Mouse (Mus musculus): Measurements from ENCODE around the gene Ift172. TPM values are rescaled to one million over a fixed set of nuclear protein-coding genes. Genes with fewer than 3 reads are reported as not detected.
A peak's percentile ranks its signal among the peaks of the same experiment; 100 is the strongest.

The Ift172 gene
- total RNA-seq (2015) (7.3 and 11.1 TPM in 2 replicates), total RNA-seq (2017) (20.8 and 33.0 TPM in 2 replicates)

DNA sequence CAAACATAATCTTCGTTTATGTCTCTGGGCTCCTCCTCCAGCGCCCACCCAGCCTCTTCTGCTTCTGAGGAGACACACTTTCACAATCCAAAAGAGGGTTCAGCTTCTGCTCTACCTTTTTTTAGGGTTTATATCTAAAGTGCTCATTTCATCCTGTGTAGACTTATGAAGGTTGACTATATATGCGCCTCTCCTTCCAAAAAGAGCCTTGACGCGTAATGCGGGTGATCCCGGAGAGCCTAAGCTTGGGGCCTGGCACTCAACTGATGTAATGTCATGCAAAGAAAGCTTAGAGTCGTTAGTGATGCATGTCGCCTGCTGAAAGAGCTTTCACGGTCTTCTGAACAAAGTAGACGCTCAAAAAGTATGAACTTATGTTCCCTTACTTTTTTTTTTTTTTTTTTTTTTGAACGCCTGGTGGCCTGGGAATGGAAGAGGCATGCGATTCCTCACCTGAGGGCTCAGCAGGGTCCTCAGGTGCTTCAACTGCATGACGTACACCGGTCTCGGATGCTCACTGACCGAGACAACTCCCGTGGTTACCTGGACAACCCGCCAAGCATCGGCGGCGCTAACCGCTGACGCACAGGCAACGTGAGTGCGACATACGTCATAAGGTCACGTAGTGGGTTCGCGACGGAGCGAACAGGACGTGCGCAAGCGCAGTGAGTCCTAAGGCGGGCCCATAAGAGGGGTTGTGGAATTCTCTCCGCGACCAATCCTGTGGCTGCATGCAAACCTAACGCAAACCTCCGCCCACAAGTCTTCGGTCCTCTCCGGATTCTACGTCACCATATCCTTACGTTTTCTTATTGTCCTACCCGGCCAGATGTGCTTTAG lies at the start of gene Ift172:
Gene Ift172, minus strand, starts transcription at position 596 of the 840 bp plus-strand sequence.
- ATAC-seq (replicated peaks; ENCODE audit: poor library complexity) = peak; percentile 95

DNA sequence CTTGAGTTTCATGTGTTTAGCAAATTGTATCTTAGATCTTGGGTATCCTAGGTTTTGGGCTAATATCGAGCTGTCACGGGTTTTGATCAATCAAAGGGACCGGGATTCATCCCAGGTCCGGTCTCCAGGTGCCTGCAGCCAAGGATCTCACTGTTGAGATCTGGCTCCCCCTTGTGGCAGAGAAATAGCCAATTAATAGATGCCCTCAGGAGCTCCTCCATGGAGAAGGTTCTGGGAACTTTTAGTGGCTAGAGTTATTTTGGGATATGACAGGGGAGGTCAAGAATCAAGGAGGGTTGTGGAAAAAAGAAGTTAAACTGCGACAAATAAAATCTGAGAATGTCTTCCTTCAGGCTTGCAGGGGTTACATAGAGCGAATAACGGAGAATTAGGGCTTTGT lies 37.3 kb upstream of the Ift172 start:
- ATAC-seq (replicated peaks; ENCODE audit: poor library complexity) = no peak

DNA sequence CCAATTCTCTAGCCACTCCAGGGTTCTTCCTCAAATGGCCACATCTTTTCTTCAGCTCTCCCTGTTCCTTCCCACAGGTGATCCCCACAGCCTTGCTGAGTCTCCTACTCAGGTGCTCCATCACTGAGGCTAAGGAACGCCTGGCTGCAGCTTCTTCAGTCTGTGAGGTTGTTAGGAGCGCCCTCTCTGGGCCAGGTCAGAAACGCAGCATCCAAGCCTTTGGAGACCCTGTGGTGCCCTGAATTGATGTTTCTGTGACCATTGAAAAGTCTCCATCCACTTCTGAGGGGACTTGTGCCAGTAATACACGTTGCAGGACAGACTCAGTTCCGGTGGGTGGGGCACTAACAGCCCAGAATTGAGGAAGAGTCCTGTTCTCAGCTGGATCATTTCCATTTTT lies 35.9 kb upstream of the Ift172 start:
- ATAC-seq (replicated peaks; ENCODE audit: poor library complexity) = 0 out of 2 replicates have a peak, but pooled peaks have one; percentile 29

DNA sequence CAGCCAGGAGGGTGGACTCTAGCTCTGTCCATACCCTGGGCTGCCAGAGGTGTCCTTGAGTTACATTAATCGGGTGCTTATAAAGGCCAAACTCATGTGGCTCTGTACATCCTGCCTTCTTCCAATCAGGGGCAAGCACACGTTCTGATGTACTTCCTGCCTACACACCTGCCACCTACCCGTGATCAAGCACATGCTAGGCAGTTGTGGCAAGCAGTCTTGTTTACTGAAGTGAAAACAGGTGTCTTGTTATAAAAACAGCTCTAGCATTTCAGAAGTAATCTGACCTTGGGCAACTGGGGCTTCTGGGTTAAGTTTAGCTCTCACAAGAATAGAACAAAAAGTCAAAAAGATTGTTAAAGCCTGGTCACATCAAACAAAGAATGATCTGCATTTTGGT lies 33.2 kb upstream of the Ift172 start:
- no peak for ATAC-seq (replicated peaks; ENCODE audit: poor library complexity)

DNA sequence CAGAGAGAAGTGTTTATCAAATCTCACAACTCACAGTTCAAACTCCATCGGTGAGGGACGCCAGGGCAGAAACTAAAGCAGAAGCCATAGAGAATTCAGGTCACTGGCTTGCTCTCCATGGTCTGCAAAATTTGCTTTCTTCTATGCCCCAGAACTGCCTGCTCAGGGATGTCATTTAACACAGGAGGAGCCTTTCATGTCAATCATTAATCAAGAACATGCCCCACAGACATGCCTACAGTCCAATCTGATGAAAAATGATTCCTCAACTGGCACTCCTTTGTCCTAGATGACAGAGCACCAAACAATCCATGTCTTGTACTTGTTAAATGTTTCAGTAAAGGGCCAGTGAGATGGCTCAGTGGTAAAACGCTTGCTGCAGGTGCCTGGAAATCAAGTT lies 31.9 kb upstream of the Ift172 start:
- ATAC-seq (replicated peaks; ENCODE audit: poor library complexity) = no peak

DNA sequence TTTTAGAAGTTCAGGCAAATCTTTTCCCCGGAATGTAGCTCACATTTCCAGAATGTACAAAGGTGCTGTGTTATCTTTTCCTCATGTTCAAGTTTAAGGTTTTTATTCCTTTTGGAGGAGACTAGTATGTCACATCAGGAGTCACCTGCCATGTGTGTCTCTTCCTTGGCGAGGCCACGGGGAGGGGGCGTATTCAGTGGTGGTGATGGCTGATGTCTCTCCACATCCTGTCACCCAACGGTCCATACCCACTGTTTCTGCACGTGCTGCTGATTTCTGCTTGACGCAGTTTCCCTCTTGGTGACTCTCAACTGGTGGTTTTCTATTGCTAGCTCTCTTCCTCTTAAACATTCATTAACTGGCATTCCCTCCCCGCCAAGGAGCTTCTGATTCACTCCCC lies 21.9 kb upstream of the Ift172 start:
- ATAC-seq (replicated peaks; ENCODE audit: poor library complexity) = no peak

DNA sequence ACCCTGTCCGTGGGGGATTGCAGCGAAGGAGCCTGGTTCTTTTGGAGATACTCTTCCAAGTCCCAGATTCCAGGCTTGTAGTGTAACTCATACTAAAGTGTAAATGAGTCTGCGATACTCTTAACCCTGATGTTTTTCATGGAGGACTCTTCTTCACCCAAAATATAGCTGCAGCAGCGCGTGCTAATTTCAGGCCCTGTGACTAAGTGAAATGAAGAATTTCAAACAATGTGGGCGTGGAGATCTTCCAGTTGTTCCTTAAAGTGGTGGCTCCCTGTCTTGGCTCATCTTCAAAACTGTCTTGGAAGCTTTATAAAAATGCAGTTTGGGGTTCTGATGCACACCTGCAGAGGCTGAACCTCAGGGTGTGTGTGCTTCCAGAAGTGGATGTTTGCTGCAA lies 12.2 kb upstream of the Ift172 start:
- ATAC-seq (replicated peaks; ENCODE audit: poor library complexity) = no peak

DNA sequence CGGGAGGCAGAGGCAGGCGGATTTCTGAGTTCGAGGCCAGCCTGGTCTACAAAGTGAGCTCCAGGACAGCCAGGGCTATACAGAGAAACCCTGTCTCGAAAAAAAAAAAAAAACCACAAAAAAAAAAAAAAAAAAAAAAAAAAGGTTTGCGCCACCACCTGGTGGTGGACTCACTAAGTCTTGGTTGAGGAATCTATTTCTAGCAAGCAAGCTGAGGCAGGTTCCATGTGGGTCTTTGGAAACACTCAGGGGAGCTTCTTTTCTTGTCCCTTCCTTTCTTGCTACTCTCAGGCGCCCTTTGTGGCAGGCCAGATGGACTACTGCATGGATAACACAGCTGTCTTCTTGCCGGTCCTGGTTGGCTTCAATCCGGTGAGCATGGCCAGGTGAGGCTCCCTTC lies 10.9 kb upstream of the Ift172 start:
- ATAC-seq (replicated peaks; ENCODE audit: poor library complexity) = no peak

DNA sequence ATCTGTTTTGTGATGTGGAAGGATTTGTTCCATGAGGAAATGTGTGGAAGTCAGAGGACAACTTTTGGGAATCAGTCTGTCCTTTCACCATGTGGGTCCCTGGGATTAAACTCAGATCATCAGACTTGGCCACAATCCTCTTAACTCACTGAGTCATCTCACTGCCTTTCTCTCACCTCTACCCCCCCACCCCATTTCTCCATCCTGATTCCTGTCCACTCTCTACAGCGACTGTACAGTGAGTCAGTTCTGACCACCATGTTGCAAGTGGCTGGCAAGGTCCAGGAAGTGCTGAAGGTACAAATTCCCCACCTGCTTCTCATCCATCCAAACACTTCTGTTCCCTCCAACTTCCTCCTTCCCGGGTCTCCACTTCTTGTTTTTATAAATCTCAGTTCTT lies 7.6 kb upstream of the Ift172 start:
- ATAC-seq (replicated peaks; ENCODE audit: poor library complexity) = no peak

DNA sequence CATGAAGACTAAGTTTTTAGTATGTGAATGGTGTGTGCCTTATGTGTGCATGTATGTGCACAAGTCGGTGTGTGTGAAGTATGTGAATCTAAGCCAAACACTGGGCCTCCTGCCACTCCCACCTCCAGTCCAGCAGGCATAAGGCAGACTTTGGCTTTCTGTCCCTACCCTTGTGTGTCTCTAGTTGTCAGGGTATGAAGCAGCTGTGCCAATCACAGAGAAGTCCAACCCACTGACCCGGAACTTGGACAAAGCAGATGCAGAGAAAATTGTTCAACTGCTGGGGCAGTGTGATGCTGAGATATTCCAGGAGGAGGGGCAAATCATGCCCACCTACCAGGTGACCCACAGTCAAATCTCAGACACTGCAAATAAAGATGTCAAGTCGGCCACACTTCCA lies 7.1 kb upstream of the Ift172 start:
- no peak for ATAC-seq (replicated peaks; ENCODE audit: poor library complexity)

DNA sequence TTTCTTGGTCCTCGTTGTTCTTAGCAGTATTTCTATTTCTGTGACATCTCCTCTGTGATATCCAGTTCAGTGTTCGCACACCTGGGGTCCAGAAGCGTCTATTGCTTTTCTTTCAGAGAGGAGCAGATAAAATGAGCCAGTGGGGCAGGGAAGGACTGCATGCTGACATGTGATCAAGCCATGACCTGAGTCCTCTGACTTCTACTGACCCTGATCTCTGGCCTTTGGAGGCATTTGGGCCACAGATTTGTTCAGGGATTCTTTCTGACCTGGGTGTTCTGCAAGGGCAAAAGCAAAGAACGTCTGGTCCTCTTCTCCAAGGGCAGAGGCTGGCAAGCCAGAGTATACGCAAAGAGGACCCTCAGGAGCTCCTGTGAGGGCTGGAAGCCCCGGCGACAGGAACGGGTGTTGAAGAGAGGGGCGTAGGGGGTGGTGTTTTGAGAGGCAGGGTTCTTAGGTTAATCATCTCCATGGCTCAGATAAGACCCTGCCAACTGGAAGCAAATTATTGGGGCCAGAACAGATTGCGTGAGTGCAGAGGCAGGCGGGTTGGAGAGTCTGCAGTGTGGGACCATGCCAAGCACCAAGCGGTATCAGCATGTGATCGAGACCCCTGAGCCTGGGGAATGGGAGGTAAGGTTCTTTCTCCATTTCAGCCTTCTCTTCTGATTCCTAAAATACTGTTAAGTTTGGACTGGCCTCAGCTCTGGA lies 6.3 kb upstream of the Ift172 start, which contains the start of gene Gckr:
Gene Gckr, plus strand, starts transcription at position 397 of the 711 bp plus-strand sequence.
- no peak for ATAC-seq (replicated peaks; ENCODE audit: poor library complexity)

DNA sequence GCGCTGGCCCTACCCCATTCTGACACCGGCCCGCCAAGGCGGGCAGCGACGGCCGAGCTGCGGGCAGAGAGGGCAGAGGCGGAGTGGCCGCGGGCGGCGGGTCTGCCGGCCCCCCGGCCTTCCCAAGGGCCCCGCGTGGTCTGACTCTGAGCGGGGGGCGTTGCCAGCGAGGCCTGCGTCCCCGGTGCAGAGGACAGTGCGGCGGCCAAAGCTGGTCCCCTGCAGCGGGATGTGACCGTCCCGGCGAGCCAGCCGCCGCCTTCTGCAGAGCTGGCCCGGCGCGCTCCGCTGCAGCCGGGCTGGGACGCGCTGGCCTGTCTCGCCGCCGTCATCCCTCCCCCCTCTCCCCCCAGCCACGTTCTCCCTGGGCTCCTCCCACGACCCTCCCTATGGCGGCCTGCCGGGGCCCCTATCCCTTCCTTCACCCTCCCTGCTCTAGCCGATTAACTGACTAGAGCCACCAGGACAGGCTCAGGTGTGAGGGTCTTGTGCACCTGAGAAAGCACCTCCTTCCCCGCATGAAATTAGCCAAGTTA lies 4.8 kb upstream of the Ift172 start, which contains the start of gene Fndc4:
Gene Fndc4, minus strand, starts transcription at position 475 of the 536 bp plus-strand sequence.
- no peak for ATAC-seq (replicated peaks; ENCODE audit: poor library complexity)

DNA sequence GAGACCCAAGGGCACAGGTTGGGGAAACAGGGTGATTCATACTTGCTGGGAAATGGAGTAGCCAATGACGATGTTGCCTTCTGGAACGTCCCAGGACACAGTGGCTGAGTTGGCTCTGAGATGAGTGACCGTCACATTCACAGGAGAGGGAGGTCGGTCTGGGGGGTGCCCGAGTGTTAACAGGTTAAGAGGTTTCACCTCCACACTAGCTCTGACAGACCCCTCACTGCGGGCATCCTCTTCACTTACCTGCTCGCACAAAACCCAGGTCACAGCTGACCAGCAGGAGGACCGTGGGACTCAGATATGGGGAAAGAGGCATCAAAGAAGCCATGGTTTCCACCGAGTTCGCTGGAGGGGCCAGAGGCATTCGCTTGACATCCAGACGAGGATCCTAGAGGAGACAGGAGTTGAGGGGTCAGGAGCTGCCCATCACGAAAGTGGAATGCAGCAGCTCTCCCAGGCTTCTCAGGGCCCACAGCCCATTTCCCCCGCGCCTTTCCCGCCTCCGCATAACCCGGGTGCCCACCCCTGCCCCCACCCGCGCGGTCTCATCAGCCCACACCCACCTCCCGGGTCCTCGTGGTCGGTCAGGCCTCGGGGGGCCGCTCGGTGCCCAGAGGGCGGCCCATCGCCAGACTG lies 4.2 kb upstream of the Ift172 start:
- no peak for ATAC-seq (replicated peaks; ENCODE audit: poor library complexity)

DNA sequence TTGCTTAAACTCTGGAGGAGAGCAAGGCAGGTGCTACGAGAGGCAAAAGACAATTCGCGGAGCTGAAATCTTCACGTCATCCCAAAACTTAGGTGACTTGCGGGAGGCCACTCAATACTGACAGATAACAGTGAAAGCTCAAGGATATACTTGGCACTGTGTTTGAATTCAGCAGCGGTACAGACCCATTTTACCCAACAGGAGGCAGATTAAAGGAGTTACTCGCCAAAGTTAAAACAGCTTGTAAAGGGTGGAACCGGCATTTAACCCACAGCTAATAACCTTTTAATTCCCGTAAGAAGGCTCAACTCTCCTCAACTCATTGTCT lies 409 bp upstream of the Ift172 start:
- ATAC-seq (replicated peaks; ENCODE audit: poor library complexity) = no peak

DNA sequence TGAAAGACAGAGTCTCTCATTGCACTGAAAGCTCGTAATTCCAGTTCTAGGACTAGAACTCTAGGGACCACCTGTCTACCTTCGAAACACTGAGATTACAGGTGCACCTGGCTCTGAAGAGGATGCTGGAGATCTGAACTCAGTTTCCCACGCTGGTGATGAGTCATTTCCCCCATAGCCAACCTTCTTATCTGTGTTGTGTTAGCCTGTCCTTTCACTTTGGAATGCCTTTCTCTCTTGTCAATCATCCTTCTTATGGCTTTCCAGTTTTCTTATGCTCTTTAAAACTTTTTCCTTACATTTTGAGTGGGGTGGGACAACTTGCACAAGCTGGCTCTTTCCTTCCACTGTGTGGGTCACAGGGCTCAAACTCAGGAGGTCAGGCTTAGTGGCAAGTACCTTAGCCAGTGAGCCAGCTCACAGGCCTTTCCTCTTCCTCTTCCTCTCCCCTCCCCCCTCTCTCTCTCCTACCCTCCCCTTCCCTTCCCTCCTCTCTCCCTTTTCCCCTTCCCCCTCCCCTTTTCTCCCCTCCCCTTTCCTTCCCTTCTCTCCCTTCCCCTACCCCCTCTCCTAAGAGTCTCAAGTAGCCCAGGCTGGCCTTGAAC lies 1.2 kb downstream of the Ift172 start:
- no peak for ATAC-seq (replicated peaks; ENCODE audit: poor library complexity)

DNA sequence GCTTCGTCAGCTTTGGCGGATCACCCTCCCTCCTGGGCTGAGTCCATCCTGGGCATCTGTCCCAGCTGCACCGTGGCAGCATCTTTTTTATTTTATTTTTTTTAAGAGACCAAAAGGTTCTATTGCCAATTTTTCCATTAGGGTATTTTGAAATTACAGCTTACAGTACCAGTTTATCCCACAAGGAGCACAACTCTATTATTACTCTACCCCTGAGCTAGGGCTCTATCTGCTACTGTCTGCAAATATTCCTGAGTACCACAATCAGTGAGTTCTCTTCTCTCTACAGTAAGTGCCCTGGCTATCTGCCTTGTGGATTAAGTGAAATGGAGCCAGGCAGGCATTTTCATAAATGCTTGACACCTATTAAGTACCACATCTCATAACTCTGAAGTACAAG lies 2.3 kb downstream of the Ift172 start:
- no peak for ATAC-seq (replicated peaks; ENCODE audit: poor library complexity)

DNA sequence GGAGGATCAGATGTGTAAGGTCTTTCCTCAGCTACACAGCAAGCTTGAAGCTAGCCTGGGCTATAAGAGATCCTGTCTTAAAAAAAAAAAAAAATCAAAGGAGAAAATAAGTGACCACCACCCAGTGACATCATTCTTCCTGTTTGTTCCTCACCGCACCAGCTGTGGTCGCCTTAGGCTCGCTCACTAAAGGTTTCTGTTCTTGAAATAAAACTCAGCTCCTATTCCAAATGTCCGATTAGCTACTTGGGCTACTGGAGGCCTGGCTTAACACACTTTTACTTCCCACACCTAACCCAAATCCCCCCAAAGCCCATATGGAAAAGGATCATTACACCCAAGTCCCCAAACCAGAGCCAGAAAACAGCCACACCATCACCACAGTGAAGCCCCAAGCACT lies 2.7 kb downstream of the Ift172 start:
- no peak for ATAC-seq (replicated peaks; ENCODE audit: poor library complexity)

DNA sequence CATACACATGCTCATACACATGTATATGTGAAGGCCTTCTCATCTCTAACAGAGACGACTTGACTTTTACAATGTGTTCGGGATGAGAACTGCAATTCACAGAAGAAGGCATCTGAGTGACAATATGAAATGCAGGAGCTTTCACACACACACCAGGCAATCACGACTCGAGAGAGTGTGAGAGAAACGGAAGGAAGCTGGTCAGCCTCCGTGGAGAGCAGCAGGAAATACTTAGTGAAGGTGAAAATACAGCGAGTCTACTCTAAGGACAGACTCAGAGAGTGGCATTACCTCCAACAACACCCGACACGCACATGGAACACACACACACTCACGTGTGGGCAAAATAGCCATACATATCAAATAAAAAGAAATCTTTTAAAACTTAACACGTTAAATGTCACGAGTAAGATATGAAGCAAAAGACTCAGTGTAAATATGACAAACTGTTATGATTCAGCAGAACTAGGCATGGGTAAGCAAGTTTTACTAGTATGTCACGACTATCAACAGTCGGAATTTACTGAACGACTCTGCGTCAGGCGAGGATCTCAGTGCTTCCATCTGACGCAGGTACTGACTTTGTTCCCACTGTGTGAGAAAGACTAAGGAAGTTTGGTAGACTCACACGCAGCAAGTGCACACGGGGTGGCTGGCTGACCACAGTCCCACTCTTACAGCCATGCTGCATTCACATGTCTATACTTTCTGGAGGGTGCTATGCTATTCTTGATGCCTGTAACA lies 11.5 kb downstream of the Ift172 start:
- no peak for ATAC-seq (replicated peaks; ENCODE audit: poor library complexity)

DNA sequence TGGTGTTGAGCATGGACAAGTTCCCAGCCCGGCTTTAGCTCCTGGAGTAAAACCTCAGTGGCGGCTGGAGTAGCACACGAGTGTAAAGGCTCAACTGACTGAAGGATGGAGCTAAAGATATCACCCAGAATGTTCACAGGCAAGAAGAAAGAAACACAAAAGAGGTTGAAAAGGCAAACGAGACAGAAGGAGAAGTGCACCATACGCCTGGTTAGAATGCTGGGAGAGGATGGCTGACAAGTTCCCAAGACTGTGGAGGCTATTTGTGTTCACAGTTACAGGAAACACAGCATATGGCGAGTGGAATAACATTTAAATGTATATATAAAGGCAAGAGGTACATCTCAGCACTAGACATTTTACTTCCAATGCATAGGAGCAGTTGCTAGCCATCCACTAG lies 17.9 kb downstream of the Ift172 start:
- no peak for ATAC-seq (replicated peaks; ENCODE audit: poor library complexity)

DNA sequence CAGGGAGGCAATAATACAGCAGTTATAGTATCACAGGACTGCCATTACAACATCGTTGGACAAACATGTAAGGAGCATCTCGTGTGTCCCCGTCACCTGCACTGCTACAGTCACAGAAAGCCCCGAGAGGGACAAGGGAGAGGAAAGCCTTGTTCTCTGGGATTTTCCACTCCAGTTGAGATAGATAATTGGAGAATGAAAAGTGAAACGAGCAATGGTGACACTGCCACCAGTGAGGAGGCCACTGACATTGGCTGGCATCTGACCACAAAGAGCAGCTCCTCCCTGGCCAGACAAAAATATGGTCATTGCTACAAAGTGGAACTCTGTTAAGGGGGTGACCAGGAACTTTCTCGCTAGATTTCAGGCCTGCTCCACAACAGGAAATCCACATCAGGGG lies 23.2 kb downstream of the Ift172 start:
- ATAC-seq (replicated peaks; ENCODE audit: poor library complexity) = no peak

Data from megakaryocyte progenitor cell, adult 5-6 weeks (primary cell).